Mouse (Mus musculus) adrenal gland, postnatal 10 days (tissue): ENCODE data around the gene Ndufaf3. TPM values are rescaled to one million over a fixed set of nuclear protein-coding genes. Genes with fewer than 3 reads are reported as not detected.
"Not testable (repeated sequence)": the region's sequence is repeated elsewhere in the genome, so short reads cannot be mapped to it uniquely, and the experiment has no call there.

Experiments used
- DNase-seq: peaks from one replicate; pipeline ENCODE4 v3.0.0; 2021; ENCODE audit warnings: mixed read lengths
- long read RNA-seq, 2 experiments: library from polyadenylated mRNA; stranded (forward); transcript quantifications; one replicate each; pipeline ENCODE4 v2.0.0; 2021
- total RNA-seq, 2 experiments: library from RNA; stranded (reverse); gene quantifications; 2 replicates each; pipeline ENCODE4 v1.2.3; 2021

The Ndufaf3 gene
- 10 to 100 TPM; 64.1 to 68.2 TPM for total RNA-seq
- long read RNA-seq, experiment 1, transcript Ndufaf3-201 (5 exons, 1,487 nt) = major isoform, 61 of 68 reads
- long read RNA-seq, experiment 1, partial matches to known transcripts = 1 of 68 reads
- long read RNA-seq, experiment 1, other reads (novel, unspliced or antisense) = 2 of 68 reads
- long read RNA-seq, experiment 2, transcript Ndufaf3-201 (5 exons, 1,487 nt) = major isoform, 43 of 46 reads
- long read RNA-seq, experiment 2, partial matches to known transcripts = 0 of 46 reads
- long read RNA-seq, experiment 2, other reads (novel, unspliced or antisense) = 2 of 46 reads

DNA sequence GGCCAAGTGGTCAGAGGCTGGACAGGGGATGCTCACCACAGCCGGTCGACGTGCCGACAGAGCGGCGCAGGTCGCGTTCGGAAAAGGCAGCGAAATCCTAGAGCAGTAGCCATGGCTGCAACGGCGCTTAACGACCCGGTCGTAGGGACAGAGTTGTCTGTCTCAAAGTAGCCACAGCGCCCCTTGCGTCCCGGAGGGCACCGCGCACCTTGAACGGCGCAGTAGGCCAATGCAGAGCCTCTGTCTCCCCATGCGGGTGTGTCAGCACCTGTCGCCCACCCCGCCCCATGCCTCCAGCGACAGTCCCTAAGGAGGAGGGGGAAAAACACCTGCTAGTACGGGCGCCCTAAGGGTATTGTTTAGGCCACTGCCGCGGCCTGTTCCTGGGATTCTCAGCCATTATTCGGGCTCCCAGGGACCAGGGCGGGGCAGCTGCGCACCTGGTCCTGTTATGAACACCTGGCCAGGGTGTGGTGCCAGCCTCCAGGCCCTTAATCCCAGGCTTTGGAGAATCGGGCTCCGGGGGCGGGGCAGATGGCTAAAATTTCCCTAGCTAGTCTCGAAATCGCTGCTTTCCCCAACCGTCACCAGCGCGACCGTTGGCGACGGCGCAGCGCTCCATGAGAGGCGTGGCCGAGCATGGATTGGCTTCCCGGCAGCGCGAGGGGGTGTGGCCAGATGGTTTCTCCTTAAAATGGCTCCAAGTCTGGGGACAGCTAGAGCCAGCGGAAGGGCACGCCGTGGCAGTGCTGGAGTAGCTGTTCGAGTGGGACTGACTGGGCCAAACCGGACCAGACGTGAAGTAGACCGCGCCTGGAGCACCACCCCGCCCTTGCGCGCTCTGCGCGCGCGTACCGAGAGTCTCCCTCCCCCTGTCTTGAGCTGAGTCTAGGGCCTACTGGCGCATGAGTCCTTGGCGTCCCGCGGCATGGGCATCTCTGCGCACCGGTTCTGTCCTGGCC lies at the start of gene Ndufaf3:
Ndufaf3 (minus strand) TSS at position 620 of the 962 bp plus-strand sequence.
- peak; percentile 98 for DNase-seq

DNA sequence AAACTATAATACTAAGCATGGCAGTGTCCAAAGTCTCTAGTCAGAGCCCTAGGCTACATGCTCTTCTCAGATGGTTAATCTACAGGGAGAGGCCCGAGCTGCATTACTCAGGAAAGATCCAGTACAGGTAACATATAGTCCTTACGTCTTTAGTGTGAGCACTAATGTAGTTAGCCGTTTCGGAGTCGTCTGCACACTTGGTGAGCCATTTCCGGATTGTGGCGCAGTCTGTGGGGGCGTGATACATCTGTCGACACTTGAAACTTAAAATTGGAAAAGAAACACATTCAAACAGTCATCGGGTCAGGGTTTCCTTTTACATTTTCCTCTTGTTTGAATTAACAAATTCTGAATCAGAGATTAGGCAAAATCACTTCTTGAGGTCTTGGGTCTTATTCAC lies 44.3 kb upstream of the Ndufaf3 start:
- no peak for DNase-seq

DNA sequence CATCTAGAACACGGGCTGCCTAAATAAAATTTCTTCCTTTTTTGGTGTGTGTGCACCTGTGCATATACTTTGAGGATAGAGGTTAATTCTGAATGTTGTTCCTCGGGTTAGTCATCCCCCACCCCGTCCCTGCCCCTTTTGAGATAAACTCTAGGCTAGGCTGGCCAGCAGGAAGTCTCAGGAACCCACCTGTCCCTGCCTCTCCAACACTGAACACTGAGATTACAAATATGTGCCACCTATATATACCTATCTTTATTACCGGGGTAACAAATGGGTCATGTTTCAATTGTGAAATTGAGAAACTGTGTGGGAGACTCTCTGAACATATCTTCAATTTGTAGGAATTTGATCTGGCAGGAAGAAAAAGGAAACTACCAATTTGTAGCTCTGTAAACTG lies 41.7 kb upstream of the Ndufaf3 start:
- DNase-seq = no peak

DNA sequence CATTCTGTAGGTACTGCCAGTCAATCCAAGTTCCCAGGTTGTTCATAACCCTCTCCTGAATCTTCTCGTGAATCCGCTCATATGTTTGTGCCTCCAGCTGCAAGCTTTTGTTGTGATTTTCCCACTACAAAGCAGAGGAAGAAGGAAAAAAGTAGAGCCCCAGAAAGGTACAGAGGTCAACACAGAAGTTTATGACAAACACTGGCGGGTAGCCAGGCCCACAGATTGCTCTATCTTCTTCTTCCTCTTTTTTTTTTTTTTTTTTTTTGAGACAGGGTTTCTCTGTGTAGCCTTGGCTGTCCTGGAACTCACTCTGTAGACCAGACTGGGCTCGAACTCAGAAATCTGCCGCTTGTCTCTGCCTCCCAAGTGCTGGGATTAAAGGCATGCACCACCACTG lies 40.7 kb upstream of the Ndufaf3 start:
- DNase-seq = not testable (repeated sequence)

DNA sequence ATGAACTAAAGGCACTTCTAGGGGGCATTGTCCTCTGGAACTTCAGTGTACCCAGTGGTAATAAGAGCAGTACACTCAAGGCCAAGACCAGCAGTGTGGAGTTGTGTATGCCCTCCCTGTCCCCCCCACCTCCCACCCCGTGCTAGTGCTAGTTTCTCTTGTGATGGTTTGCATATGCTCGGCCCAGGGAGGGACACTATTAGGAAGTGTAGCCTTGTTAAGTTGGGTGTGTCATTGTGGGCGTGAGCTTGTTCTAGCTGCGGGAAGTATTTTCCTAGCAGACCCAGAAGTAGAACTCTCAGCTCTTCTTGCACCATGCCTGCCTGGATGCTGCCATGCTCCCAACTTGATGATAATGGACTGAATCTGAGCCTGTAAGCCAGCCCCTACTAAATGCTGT lies 34.8 kb upstream of the Ndufaf3 start:
- DNase-seq = no peak

DNA sequence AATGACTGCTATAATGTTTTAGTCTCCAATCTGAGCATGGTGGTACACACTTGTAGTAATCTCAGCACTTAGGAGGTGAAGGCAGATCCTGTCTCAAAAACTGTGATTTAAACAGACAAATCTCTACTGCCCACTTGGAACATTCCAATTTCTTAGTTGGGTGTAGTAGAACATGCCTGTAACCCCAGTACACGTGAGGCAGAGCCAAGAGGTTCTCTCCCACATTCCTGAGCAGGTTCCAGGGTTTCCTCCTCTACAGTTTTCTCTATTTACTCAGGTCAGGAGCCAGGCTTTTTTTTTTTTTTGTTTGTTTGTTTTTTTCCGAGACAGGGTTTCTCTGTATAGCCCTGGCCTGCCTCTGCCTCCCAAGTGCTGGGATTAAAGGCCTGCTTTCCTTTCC lies 32.8 kb upstream of the Ndufaf3 start:
- DNase-seq = no peak

DNA sequence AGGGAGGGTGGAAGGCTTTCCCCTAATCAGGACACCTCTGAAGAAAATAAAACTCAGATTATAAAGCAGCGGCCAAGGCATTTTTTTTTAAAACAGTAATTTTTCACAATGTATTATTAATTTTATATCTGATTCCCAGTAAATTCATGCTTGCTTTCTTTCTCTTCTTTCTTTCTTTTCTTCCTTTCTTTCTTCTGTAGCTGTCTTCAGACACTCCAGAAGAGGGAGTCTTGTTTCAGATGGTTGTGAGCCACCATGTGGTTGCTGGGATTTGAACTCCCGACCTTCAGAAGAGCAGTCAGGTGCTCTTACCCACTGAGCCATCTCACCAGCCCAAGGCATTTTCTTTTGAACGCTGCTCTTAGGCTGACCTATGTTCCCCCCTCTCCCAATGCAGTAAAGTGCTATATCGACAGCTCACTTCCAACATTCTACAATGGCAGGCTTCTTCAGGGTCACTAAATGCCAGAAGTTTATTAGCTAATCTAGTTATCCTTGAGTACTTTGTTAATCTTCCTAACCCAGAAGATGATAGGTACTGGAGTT lies 31.9 kb upstream of the Ndufaf3 start:
- no peak for DNase-seq

DNA sequence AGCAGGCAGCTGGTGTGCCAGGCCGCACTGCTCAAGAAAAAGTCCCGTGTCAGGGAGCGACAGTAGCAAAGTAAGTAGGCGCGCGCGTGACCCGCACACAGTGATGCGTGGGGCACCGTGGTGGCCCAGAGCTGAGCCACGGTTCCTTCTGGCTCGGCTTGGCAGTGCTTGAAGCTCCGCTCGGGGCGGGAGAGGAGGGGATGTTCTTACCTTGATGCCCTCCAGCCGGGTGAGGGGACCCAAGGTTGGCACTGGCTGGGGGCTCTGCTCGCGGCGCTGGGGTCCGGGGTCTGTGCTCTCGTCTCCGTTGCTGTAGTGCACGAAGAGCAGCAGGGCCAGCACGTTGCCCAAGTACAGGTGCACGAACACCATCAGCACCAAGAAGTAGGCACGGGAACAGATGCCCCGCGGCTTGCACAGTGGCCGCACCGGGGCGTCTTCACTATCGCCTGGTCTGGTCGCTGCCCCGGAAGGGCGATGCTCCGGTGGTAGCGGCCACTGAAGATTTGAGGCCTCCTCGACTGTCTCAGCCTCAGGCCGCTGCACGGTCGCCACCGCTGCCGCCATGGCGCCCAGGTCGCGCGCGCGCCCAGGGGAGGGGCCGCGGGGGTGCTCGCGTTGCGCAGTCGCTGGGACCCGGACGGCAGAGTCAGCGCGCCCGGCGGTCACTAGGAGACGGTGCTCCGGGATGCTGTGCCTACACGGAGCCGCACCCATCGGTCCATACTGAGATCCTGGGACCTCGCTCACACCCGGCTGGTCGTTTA lies 29.9 kb upstream of the Ndufaf3 start, which contains the start of gene P4htm:
P4htm (minus strand) TSS at position 670 of the 767 bp plus-strand sequence.
- peak; percentile 82 for DNase-seq

DNA sequence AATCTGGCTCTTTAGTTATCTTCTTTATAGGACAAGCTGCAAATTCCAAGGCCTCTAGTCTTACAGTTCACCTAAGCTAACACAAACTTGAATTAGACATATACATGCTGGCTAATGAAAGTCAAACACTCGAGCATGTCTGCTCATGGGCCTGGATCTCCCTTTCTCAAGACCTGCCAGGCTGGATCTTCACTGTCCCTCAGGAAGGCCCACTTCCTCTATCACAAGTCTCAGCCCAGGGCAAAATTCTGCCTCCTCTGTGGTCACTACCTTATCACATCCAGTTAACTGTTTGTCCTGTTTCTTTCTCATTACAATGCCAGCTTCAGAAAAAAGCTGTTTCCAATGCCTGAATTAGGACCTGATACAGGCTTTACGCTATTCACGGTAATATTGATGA lies 27.1 kb upstream of the Ndufaf3 start:
- DNase-seq = no peak

DNA sequence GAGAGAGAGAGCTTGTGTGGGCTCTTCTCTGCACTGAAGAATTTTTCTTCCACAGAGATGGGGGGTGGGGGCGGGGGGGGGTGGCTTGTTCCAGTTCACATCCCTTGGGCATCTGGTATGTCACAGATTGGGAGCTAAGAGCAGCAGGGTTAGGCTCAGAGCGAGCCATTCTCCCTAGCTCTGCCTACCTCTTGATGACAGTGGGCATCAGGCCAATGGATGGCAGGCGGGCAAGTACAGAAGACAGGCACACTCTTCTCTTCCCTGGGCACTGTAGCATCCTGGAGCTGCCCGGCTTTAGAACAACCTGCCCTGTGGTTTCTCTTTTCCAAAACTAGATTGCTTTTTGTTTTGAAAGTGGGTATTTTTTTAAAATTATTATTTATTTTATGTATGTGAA lies 24.2 kb upstream of the Ndufaf3 start:
- no peak for DNase-seq

DNA sequence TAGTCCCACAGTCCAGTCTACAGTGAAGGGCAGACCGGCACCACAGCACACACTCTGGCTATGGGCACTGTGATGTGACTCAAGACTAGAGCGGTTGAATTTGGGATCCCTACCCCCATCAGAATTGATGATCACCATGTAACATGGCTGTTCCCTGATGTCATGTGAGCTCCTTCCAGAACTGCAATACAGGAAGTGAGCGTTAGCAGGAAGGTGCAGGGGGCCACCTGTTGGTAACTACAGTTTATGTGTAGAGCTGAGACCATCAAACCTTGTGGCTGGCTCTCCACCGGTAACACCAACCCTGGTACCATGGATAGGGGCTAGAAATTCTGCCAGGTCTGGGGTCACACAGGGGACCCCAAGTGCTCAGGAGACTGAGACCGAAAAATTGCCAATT lies 22.0 kb upstream of the Ndufaf3 start:
- DNase-seq = no peak

DNA sequence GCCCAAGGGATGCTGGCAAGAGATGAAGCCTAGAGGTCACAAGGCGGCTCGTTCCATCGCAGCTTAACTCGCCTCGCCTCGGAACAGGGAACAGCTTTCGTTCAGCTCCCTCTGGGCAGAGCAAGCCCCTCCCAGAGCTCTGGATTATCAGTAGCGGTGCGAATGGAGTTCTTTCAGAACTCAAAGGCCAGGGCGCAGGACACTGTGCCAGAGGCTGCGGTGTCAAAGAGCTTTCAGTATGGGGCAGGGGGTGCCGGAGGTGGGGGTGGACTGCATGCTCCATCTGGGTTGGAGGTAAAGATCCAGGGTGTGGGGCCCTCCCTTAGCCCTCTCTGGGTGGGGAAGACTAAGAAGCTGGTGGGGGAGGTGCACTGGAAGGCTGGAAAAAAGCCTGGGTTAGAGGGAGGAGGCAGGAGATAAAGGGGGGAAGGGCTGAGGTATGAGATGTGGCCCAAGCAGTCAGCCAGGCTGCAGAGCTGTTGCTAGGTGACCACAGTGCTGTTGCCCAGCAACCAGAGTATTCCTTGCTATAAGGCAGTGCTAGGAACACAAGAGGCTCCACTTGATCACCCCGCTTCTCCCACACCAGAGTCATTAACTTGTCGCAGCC lies 20.4 kb upstream of the Ndufaf3 start:
- DNase-seq = peak; percentile 78

DNA sequence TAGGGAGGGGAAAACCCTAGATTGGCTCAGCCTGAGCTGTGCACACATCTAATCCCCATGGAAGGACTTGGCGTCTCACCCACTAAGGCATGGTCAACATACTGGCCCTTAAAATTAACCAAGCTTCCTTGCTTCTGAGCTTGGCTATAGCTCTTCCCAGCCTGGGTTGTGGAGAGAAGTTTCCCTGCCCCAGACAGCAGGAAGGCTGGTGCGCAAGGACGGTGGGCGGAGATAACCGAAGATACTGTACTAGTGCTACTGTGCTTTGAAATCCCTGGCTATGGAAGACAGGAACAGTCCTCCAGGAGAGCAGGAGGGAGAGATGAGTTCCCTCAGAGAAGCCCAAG lies 12.1 kb upstream of the Ndufaf3 start:
- peak; percentile 70 for DNase-seq

DNA sequence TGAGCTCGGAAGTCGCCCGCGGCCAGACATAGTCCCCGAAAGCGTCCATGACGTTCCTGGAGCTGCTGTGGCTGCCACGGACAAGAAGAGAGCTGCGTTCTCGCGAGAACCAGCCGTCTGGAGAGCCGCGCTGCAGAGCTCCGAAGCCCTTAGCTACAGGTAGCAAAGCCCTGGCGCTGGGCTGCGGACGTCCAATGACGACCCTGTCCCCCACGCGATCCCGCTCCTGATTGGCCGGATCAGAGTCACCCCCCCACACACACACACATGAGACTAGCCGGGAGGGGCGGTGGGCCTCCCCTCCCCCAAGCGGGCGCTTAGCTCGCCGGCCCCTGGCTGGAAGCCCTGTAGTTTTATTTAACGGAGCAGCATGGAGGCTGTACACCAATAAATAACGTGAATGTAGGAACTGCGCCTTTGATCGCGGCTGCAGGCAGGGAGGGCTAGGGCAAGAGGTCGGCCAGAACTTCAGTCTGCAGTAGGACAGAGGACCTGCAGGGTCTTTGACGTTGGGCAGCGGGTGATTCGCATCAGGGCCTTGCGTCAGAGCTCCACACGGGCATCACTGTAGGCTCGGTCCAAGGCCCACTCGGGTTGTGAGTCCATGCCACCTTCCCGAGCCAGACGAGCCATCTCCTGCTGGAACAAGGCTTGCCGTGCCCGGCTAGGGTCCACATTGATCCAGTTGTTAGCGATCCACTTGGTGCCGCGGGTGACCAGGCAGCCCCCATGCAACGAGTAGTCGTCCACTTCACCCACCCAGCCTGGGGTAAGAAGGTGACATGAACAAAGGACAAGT lies 11.5 kb upstream of the Ndufaf3 start, which contains the start of gene Wdr6:
Wdr6 (minus strand) TSS at position 195 of the 799 bp plus-strand sequence.
- peak; percentile 96 for DNase-seq

DNA sequence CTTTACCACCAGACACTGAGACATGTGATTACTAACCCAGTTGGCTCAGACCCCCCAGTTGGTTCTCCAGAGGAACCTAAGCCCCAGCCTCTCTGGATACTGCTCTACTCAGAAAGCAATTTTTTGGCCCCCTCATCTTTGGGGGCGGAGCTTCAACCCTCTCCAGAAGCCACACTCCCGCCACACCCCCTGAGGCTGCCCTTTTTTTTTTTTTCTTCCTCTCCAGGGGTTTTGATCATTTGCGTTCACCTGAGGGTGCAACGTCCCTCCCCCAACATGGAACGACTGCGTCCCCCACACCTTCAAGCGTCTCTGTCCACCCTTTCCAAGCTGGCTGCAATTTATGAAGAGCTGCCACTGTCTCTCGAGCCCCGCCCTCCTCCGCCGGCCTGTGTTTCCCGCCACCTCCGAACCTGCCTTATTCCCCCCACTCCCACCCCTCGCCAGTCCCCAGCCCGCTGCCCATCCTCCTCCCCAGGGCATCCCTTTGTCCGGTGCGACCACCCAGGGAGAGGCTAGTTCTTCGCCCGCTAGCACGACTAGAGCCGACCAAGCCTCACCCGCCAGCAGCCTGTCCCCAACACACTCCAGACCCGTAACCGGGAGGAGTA lies 10.8 kb upstream of the Ndufaf3 start:
- DNase-seq = peak; percentile 76

DNA sequence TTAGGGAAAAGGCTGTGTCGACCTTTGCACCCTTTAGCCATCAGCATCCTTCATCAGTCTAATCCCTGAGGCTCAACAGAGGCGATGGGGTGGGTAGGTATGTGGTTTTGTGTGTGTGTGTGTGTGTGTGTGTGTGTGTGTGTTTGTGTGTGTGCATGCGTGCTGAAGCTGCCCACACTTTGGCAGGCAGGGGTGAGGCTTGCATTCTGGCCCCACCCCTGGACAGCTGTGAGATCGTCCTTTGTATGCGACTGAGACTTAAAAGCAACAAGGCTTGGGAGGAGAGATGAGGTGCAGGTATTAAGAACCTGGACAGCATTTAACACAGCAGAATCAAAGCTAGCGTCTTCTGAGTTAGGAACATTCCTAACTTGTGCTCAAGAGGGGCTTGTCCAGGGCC lies 9.8 kb upstream of the Ndufaf3 start:
- no peak for DNase-seq

DNA sequence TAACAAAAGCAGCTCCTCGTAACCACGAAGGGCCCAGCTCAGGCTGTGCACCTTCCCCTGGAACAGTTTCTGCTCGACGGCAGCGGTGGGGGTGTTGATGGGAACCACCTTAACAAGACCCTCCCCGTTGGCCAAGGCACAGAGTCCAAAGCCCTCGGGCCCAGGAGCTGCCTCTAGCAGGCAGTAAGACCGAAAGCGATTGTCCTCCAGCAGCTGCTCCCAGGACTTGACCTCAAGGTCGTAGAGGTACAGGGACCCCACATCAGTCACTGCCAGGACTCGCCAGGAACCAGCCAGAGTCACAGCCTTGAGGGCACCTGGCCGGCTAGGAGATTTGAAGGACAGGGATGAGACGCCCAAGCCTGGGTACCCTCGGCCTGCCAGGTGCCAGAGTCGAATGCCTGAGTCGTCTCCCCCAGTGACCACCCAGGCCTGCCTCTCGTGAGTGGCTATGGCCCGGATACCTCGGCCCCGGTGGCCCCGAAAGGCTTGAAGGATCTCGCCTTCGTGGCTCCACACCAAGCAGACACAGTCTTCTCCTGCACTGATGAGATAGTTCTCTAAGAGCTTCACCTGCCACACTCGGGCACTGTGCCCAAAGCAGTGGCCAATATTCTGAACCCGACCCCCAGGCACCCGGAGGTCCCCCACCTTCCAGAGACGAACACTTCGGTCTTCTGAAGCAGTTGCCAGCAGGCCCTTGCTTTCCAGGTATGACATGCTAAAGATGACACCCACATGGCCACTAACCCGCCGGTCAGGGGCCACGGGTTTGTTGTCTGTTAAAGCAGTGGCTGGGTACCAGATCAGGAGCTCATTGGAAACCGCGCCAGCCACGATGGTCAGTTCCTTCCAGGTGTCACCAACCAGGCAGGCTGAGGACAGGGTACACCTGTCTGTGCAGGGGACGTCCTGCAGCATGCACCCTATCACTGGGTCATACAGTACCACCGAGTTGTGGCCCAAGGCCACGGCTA lies 8.4 kb upstream of the Ndufaf3 start:
- no peak for DNase-seq

DNA sequence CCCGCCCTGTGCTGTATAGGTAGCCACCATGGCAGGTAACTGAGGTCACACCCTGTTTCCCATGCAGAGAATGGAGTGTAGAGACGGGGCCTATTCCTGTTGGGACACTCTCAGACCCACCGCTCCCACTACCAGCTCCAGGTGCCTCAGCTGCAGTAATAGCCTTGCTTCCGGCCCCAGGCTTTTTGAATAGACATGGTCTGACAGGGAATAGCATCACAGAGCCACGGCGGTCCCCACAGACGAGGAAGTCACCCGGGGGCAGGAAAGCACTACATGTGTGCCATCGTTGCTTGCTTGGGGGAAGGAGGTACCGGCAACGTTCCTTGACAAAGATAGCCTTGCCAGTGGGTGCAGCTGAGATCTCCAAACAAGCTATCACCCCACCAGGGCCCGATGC lies 7.7 kb upstream of the Ndufaf3 start:
- no peak for DNase-seq
